Mouse (Mus musculus): ENCODE results near the gene Cxcr5.

The Cxcr5 gene

GRCm38 (mm10) chr9:44475936-44476335, 85.7 kb downstream of the Cxcr5 start:
- peak; percentile 51 for DNase-seq

- no peak for DNase-seq
Measured at GRCm38 (mm10) chr9:44474327-44474726, 87.3 kb downstream of the Cxcr5 start.

GRCm38 (mm10) chr9:44473184-44473583, 88.5 kb downstream of the Cxcr5 start:
- peak; percentile 49 for DNase-seq

- DNase-seq, result no peak
Measured at GRCm38 (mm10) chr9:44468800-44469199, 92.9 kb downstream of the Cxcr5 start.

- DNase-seq, result no peak
Measured at GRCm38 (mm10) chr9:44468224-44468623, 93.5 kb downstream of the Cxcr5 start.

GRCm38 (mm10) chr9:44461950-44462349, 99.7 kb downstream of the Cxcr5 start:
- no peak for DNase-seq

All from thymus, postnatal 4 days (tissue).